Mouse (Mus musculus): ENCODE data around the gene Acsf3.
A peak's percentile ranks its signal among the peaks of the same experiment; 100 is the strongest.

Gene Acsf3

DNA sequence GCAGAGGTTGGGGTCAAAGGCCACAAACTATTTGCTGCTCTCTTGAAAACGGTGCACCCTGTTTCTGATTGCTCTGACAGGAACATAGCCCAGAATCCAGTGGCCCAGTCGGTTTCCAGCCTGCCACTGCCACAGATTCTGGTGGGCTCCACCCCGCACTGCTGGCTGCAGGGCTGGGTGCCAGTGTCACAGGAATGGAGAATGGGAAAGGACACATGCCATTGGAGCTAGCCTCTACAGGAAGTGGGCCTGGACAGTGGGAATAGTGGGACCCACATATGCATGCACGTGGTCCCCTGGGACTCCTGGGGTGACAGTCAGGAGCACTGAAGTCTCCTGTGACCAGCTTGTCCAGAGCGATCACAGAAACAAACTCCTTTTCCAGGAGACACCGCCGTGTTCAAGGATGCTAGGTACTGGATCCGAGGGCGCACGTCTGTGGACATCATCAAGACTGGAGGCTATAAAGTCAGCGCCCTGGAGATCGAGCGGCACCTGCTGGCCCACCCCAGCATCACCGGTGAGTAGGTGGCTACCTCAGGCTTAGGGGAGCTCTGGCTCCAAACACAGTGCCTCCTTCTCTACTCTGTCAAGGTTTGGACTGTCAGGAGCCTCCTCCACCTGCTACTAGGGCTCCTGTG is 37.4 kb downstream of the Acsf3 start:
- no peak for DNase-seq

GRCm38 (mm10) chr8:122814608-122815007 is 39.3 kb downstream of the Acsf3 start:
- no peak for DNase-seq

- no peak for DNase-seq
Observed at GRCm38 (mm10) chr8:122816965-122817364, 41.7 kb downstream of the Acsf3 start.

GRCm38 (mm10) chr8:122817724-122818496 is 42.6 kb downstream of the Acsf3 start:
- DNase-seq, result no peak

- no peak for DNase-seq
Observed at GRCm38 (mm10) chr8:122819776-122820175, 44.5 kb downstream of the Acsf3 start.

- DNase-seq, result peak; percentile 76
Observed at GRCm38 (mm10) chr8:122824571-122824970, 49.3 kb downstream of the Acsf3 start.

GRCm38 (mm10) chr8:122824986-122825385 is 49.7 kb downstream of the Acsf3 start:
- DNase-seq, result peak; percentile 54

DNA sequence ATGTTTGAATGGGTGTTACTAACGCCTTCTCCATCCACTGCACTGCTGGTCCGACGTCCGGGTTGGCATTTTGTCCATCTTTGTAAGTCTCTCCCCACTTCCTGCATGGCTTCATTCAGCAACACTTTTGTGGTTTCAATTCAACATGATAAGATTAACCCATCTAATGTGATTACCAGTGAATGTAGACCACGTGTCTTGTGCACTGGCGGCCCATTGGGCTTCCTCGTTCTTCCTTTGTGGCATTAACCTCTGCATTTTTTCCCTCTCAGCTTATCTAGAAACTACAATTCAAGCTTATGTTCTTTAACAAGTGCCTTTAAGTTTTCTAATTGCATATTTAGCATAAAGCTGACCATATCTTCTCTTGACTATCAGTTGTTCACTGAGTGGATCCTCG is 50.1 kb downstream of the Acsf3 start:
- DNase-seq, result no peak

DNA sequence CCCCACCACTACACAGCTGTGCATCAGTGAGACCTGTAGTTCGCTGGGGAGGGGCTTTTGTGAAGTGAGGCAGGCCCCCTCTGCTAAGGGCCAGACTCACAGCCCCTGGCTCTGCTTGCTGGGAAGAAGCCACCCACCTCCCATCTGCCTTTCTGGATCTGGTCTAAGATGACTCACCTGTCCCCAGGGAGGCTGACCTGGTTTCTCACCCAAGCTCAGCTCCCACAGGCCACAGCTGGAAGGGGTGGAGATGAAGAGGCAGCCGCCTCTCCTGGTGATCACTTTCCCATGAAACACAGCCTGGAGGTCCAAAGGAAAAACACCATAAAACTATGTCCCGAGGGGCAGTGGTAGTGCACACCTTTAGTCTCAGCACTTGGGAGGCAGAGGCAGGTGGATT is 54.1 kb downstream of the Acsf3 start:
- DNase-seq, result no peak

- DNase-seq, result peak; percentile 94
Observed at GRCm38 (mm10) chr8:122830349-122831061, 55.2 kb downstream of the Acsf3 start.

- DNase-seq, result no peak
Observed at GRCm38 (mm10) chr8:122834416-122834815, 59.1 kb downstream of the Acsf3 start.

DNA sequence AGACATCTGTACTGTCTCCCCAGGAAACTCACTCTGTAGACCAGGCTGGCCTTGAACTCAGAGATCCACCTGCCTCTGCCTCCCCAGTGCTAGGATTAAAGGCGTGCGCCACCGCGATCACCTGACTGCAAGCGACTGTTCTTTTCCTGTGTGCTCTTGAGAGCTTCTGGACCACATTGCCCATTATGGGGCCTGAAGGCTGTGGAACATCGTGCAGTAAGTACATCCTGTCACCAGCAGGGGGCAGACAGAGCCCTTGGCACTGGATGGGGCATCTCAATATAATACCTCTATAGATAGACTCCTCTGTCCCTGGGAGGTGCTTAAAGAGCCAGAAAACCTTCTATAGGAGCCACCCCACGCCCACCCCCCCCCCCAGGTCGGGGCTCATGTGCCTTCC is 59.7 kb downstream of the Acsf3 start:
- peak; percentile 87 for DNase-seq

DNA sequence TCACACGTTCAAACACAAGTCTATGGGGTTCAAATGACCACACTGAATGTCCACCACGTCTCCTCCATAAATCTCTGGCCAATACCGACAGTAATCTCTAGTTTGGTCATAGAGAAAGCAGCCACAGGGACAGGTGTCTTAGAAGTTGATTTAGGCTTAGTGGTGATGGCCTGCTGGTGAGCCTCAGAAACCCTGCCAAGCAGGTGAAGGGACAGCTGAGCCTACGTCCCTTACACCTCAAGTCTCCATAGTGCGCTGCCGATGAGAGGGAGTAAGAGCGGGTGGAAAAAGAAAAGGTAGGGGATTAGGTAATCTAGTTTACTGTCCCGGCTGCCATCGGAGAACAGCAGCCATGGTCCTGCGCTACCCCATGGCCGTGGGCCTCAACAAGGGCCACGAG is 60.9 kb downstream of the Acsf3 start:
- DNase-seq, result no peak

GRCm38 (mm10) chr8:122836696-122837095 is 61.4 kb downstream of the Acsf3 start:
- DNase-seq, result no peak

DNA sequence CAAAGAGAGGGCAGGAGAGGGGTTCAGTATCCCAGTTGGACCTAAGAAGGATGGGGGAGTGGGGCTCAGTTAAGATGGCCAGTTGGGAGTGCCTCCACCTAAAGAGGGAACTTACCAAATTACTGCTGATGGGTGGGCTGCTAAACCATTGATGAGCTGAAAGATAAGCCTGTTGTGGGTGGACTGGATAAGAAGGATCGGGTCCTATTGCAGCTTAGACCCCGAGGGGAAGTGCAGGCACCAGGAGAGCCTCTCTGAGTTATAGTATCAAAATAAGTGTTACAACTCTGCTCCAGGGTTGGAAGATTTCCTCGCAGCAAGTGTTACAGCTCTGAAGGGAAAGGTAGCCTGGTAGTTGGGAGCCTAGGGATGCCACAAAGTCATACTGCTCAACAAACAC is 68.9 kb downstream of the Acsf3 start:
- no peak for DNase-seq

GRCm38 (mm10) chr8:122845662-122846061 is 70.4 kb downstream of the Acsf3 start:
- no peak for DNase-seq

GRCm38 (mm10) chr8:122847829-122848561 is 72.7 kb downstream of the Acsf3 start, which contains the start of gene Cdh15:
TSS of gene Cdh15 (plus strand) at chr8:122847966.
- peak; percentile 84 for DNase-seq

GRCm38 (mm10) chr8:122849152-122849910 is 74.0 kb downstream of the Acsf3 start:
- DNase-seq, result no peak

- DNase-seq, result no peak
Observed at GRCm38 (mm10) chr8:122850641-122851240, 75.5 kb downstream of the Acsf3 start.

DNA sequence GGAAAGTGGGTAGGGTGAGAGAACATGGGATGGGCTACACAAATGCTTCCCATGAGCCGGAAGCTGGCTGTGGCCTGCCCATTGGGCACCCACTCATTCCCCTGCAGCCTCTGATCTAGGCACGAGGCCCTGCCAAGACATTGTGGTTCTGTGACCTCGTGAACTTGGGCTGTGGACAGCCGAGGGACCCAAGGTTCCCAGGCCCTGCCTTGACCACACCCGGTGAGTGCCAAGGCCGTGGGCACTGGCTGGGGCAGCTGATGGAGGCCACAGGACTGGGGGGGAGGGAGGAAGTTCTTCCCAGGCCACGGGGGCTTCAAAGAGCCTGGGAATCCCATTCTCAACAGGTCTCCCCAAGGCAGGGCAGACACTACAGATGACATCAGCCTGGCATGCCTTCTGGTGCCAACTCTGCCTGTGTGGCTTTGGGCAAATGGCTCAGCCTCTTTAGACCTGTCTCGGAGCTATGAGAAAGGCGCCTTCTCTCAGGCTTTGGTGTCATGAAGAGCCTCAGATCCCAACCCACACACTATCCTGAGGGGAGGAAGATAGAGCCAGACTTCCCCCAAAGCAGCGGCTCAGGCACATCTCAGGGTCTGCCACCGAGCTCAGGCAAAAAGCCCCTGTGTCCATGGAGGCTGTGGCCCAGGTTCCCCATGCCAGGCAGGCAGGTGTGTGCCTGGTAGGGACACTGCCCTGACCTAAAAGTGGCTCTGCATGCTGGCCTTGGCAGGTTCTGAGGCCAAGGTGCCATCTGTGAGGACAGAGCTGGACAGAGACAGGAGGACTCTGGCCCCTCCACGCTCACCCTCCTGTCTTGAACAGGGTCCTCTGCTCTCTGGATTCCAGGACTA is 76.6 kb downstream of the Acsf3 start:
- peak; percentile 92 for DNase-seq

GRCm38 (mm10) chr8:122852546-122852905 is 77.2 kb downstream of the Acsf3 start:
- DNase-seq, result no peak
